Mouse (Mus musculus) spleen, adult 2 months (tissue): ENCODE results near the gene Map3k9. TPM values are rescaled to one million over a fixed set of nuclear protein-coding genes. Genes with fewer than 3 reads are reported as not detected.

Experiments
- DNase-seq, 2 experiments: peaks; one replicate each; pipeline versions ENCODE4 v3.0.0 to v3.0.0-alpha.2; 2012 to 2021; ENCODE audit warnings: low spot score in 2 of 2, low read depth in 1 of 2
- H3K27ac ChIP-seq: fragments of 200-500 bp; 2 replicates; pipeline ENCODE4 v1.5.1; 2012; ENCODE audit warnings: low read length, inconsistent platforms; ENCODE audit not compliant: insufficient read depth
- H3K27me3 ChIP-seq: fragments of 200-500 bp; 2 replicates; pipeline ENCODE4 v1.6.1; 2012; ENCODE audit warnings: mild to moderate bottlenecking, moderate library complexity, low read length, inconsistent platforms; ENCODE audit not compliant: control insufficient read depth, insufficient read depth
- H3K36me3 ChIP-seq: fragments of 200-500 bp; 2 replicates; pipeline ENCODE4 v1.6.1; 2012; ENCODE audit warnings: mild to moderate bottlenecking, low read length, inconsistent platforms; ENCODE audit not compliant: control insufficient read depth, insufficient read depth
- H3K4me1 ChIP-seq: fragments of 200-500 bp; 2 replicates; pipeline ENCODE4 v1.6.1; 2011; ENCODE audit warnings: inconsistent platforms; ENCODE audit not compliant: control insufficient read depth, insufficient read depth, insufficient read length
- H3K4me3 ChIP-seq: fragments of 200-500 bp; 2 replicates; pipeline ENCODE4 v1.5.1; 2011; ENCODE audit warnings: mild to moderate bottlenecking, inconsistent platforms; ENCODE audit not compliant: insufficient read depth, insufficient read length; ENCODE audit errors: extremely low read depth
- CTCF ChIP-seq: fragments of 200-500 bp; IDR thresholded peaks from 2 replicates; pipeline ENCODE4 v1.5.1; 2011; ENCODE audit warnings: mild to moderate bottlenecking, inconsistent platforms; ENCODE audit not compliant: insufficient read depth, insufficient read length, insufficient replicate concordance; ENCODE audit errors: extremely low read depth
- POLR2A ChIP-seq: fragments of 200-500 bp; IDR thresholded peaks from 2 replicates; pipeline ENCODE4 v1.6.1; 2011; ENCODE audit warnings: low read depth, low read length, inconsistent platforms
- WGBS: fragments of 180-500 bp; shearing (Covaris S2); methylation state at CpG from one replicate; pipeline ENCODE4 v1.1.7; 2018; 5-methylcytosine and 5-hydroxymethylcytosine counted together
- polyA plus RNA-seq: library from polyadenylated mRNA; depleted of rRNA; stranded (reverse); fragments of >200 nt; gene quantifications from 2 replicates; pipeline ENCODE4 v1.2.3, GENCODE M21; 2012

The Map3k9 gene
- polyA plus RNA-seq, 1 experiment, result 2.9 TPM

- no peak for DNase-seq
- TF ChIP-seq CTCF (no peak), POLR2A (no peak)
- Histone ChIP-seq H3K36me3 (no peaks in the 10 kb centered on the region), H3K27me3 (no peaks in the 10 kb centered on the region), H3K4me3 (no peak overlapping the region), H3K27ac (no peak overlapping the region), H3K4me1 (peaks cover 22% of the 10 kb centered on the region; the same call in 1 of the 2 replicates)
- WGBS, result 57% methylated on average over 3 of the region's 3 CpGs
Measured at GRCm38 (mm10) chr12:81748918-81749317, 32.1 kb downstream of the Map3k9 start.

GRCm38 (mm10) chr12:81748021-81748576 lies 32.9 kb downstream of the Map3k9 start:
- Histone ChIP-seq H3K4me3 (no peak overlapping the region), H3K27ac (no peak overlapping the region), H3K4me1 (peaks cover 16% of the 10 kb centered on the region; the same call in 1 of the 2 replicates), H3K27me3 (no peaks in the 10 kb centered on the region), H3K36me3 (0 out of 2 replicates have a peak, but pooled peaks cover 1% of the 10 kb centered on the region)
- TF ChIP-seq CTCF (no peak), POLR2A (no peak)
- WGBS, result 45% methylated on average over 4 of the region's 4 CpGs
- DNase-seq, result no peak

- Histone ChIP-seq H3K27ac (no peak overlapping the region), H3K27me3 (no peaks in the 10 kb centered on the region), H3K4me1 (peaks cover 14% of the 10 kb centered on the region; the same call in 1 of the 2 replicates), H3K36me3 (0 out of 2 replicates have a peak, but pooled peaks cover 1% of the 10 kb centered on the region), H3K4me3 (no peak overlapping the region)
- TF ChIP-seq CTCF (no peak), POLR2A (no peak)
- DNase-seq, result no peak
- 75% methylated on average over 9 of the region's 9 CpGs for WGBS
Measured at GRCm38 (mm10) chr12:81746400-81747024, 34.5 kb downstream of the Map3k9 start.

- Histone ChIP-seq H3K27ac (no peak overlapping the region), H3K4me3 (no peak overlapping the region), H3K4me1 (no peaks in the 10 kb centered on the region), H3K27me3 (no peaks in the 10 kb centered on the region), H3K36me3 (peaks cover 6% of the 10 kb centered on the region)
- DNase-seq, result no peak
- TF ChIP-seq POLR2A, result no peak
- no peak for TF ChIP-seq CTCF
- 81% methylated on average over 11 of the region's 11 CpGs for WGBS
Measured at GRCm38 (mm10) chr12:81735246-81736070, 45.5 kb downstream of the Map3k9 start.

- H3K4me3 ChIP-seq, result no peak overlapping the region
- no peak overlapping the region for H3K27ac ChIP-seq
- DNase-seq, result no peak
- H3K4me1 ChIP-seq, result no peaks in the 10 kb centered on the region; the same call in 1 of the 2 replicates
- H3K36me3 ChIP-seq, result peaks cover 1% of the 10 kb centered on the region; the same call in 1 of the 2 replicates
- H3K27me3 ChIP-seq, result no peaks in the 10 kb centered on the region
- TF ChIP-seq POLR2A (no peak), CTCF (no peak)
- WGBS, result 87% methylated on average over 8 of the region's 8 CpGs
Measured at GRCm38 (mm10) chr12:81726246-81726822, 54.6 kb downstream of the Map3k9 start.

GRCm38 (mm10) chr12:81724776-81725175 lies 56.2 kb downstream of the Map3k9 start:
- peaks cover 5% of the 10 kb centered on the region; the same call in 1 of the 2 replicates for H3K4me1 ChIP-seq
- WGBS, result 90% methylated on average over 6 of the region's 6 CpGs
- H3K36me3 ChIP-seq, result peaks cover 1% of the 10 kb centered on the region; the same call in 1 of the 2 replicates
- no peak overlapping the region for H3K27ac ChIP-seq
- DNase-seq, result no peak
- TF ChIP-seq CTCF (no peak), POLR2A (no peak)
- H3K27me3 ChIP-seq, result no peaks in the 10 kb centered on the region
- no peak overlapping the region for H3K4me3 ChIP-seq
